Mouse (Mus musculus) erythroblast, embryonic 14.5 days (primary cell): ENCODE measurements at regions not wholly inside any gene's neighbourhood (a gene's known extent, or its start where the extent isn't known, plus 50 kb on each side); places are given as distances from the start of the nearest gene placed in this dataset.

ENCODE experiments used
- GATA1 ChIP-seq: IDR thresholded peaks from 2 replicates; pipeline ENCODE4 v1.6.1; 2012; ENCODE audit warnings: low read length, inconsistent platforms, mixed read lengths
- TAL1 ChIP-seq: IDR thresholded peaks from 3 replicates; pipeline ENCODE4 v1.6.1; 2012; ENCODE audit warnings: low read length, inconsistent platforms, mixed read lengths

DNA sequence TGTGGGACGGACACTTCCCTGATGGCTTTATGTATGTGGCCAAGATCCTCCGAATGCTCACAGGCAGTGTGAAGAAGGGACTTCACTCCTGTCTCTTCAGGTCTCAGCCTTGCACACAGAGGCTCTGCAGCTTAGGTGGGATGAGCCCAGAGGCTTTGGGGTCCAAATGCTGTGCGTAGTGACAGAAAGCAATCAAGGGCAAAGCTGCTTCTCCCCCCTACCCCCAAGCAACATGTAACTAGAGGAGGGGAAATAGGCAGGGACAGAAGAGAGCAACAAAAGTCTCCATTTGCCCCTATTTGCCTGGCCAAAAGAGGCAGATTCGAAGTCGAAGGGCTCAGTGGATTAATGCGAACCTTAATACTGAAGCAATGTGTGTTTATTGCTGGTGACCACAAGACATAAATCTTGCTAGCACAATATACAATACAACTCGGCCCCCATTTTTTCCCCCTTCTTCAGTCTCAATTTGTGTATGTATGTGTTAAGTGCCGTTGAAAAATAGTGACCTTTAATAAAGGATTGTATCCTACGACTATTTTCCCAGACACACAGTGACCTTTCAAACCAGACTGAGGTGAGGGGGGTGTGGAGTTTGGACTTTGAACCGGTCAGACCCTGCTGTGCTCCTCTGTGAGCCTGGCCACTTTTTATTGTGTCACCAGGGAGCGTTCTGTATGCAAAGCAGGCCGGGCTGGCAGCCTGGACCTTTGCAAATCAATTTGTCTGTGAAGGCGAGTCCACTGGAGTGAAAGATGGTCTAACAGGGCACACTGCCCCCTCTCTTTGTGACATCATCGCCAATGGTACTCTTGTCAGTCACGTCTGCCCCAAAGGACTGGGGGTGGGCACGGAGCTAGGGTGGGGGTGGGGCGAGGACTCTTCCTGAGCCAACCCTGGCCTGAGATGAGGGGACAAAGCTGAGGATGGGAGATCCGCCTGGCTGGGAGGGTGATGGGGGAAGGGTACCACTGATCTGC, 208.6 kb downstream of the Bcl11a start:
- TF ChIP-seq TAL1: no peak
- no peak for TF ChIP-seq GATA1
